In the genomic region with DNA sequence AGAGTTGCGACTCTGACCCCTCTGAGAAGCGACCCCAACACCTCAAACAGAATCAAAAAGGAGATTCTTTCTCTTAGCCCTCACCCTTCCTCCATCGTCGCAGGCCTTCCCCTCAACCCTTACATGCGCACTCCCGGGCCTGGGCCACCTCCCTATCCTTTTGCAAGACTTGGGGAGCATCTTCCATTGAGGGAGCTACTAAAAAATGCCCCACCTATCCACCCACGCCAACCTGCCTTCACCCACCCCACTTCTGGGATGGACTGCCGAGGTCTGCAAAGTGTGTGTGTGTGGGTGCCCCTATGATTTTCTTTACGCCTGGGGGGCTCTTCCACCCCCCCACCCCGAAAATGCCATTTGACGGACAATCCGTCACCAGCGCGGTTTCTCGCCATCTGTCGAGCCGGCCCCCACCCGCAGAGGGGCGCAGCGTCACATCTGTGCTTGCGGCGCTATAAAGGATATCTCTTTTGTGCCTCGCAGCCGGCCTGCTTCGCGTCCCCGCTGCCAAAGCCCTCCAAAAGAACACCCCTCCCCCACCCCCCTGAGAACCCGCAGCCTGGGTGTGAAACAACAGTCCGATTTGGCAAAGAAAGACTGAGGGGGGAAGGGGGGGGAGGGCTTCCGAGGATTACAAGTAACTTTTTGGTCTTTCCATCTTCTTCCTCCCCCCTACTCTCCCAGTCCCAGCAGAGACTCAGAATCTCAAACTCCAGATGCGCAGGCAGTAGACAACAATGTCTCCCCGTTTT, we compare ENCODE assay signal across 9 mouse cellular contexts. TPM values are rescaled to one million over a fixed set of nuclear protein-coding genes. Genes with fewer than 3 reads are reported as not detected.
A peak's percentile ranks its signal among the peaks of the same experiment; 100 is the strongest.
DNase-seq lines count a peak whose midpoint lies in the region; ATAC-seq and TF ChIP-seq lines count a peak whose summit lies in the region.
"Had no signal": no experiment of that assay in that cellular context is flagged by ENCODE, and none has a peak within 500 bp of the region (broad histone marks: within the 10 kb centered on the region; RNA-seq: fewer than 3 reads in every experiment).

No protein-coding gene starts in this region.

- WGBS in midbrain, embryonic 14.5 days = under 1% methylated on average over 32 of the region's 32 CpGs

- H3K27me3 ChIP-seq in midbrain, embryonic 14.5 days (ENCODE audit: control insufficient read depth, insufficient read depth, low read length) = no peaks in the 10 kb centered on the region

- no peak for TF ChIP-seq CTCF in brain, embryonic 14.5 days (IDR thresholded peaks at IDR 0.05; ENCODE audit: borderline replicate concordance, extremely low read depth, insufficient read depth, insufficient read length)

- no peak for TF ChIP-seq POLR2A in brain, embryonic 14.5 days (IDR thresholded peaks at IDR 0.05; ENCODE audit: borderline replicate concordance, extremely low read depth, insufficient read depth, insufficient read length, poor library complexity, severe bottlenecking)

- no peaks in the 10 kb centered on the region for H3K9me3 ChIP-seq in midbrain, embryonic 14.5 days (ENCODE audit: control insufficient read depth, low read length)
- H3K9me3 ChIP-seq: liver, embryonic 15.5 days had no signal

- peak overlapping the region; percentile 90 for H3K9ac ChIP-seq in midbrain, embryonic 14.5 days (replicated peaks; ENCODE audit: low read length)
- H3K9ac ChIP-seq: liver, embryonic 15.5 days had no signal

- peaks cover 27% of the 10 kb centered on the region for H3K4me1 ChIP-seq in midbrain, embryonic 14.5 days (ENCODE audit: control insufficient read depth, insufficient read depth, low read length)
- H3K4me1 ChIP-seq: liver, embryonic 15.5 days had no signal

- DNase-seq in cerebellum, adult 11 months = no peak
- DNase-seq in brain, embryonic 14.5 days (ENCODE audit: low read depth) = peak; percentile 96
- DNase-seq in frontal cortex, postnatal 36 days (ENCODE audit: low spot score in 2 of 2) = peak; percentile 24 to 28
- DNase-seq in midbrain, embryonic 14.5 days = peak; percentile 88
- no peak for DNase-seq in thymus, postnatal 14 days
- DNase-seq in adipocyte (ENCODE audit: low spot score) = no peak

- ATAC-seq in cerebellum, adult (ENCODE audit: insufficient number of reproducible peaks, low FRiP score, low TSS enrichment) = peak; percentile 39; the same call in 1 of the 2 replicates
- peak; percentile 78 for ATAC-seq in midbrain, embryonic 14.5 days (ENCODE audit: low FRiP score, low TSS enrichment)
- no peak for ATAC-seq in CD4-positive, CD25-positive, alpha-beta regulatory T cell, adult 4 months

- no peaks in the 10 kb centered on the region for H3K36me3 ChIP-seq in midbrain, embryonic 14.5 days (ENCODE audit: control insufficient read depth, insufficient read depth, low read length)
- H3K36me3 ChIP-seq: liver, embryonic 15.5 days had no signal

- H3K4me3 ChIP-seq in midbrain, embryonic 14.5 days (replicated peaks; ENCODE audit: low read depth, low read length) = peak overlapping the region; percentile 80
- H3K4me3 ChIP-seq: liver, embryonic 15.5 days had no signal

- peak overlapping the region; percentile 78 for H3K4me2 ChIP-seq in midbrain, embryonic 14.5 days (ENCODE audit: low read length)
- H3K4me2 ChIP-seq: liver, embryonic 15.5 days had no signal

- H3K27ac ChIP-seq in midbrain, embryonic 14.5 days (replicated peaks; ENCODE audit: low read depth, low read length) = peak overlapping the region; percentile 89
- H3K27ac ChIP-seq: liver, embryonic 15.5 days had no signal

RNA-seq across cellular contexts. Expression of a gene that starts 0.6 kb away (rescaled TPM):
- polyA plus RNA-seq in brain, embryonic 14.5 days (2012; rRNA removed) = 33.3 and 42.0 TPM in 2 replicates
- polyA plus RNA-seq in midbrain, embryonic 14.5 days (2014; fragmentation: Nextera tagmentation; extraction: Ambion mirVana) = 21.5 and 22.6 TPM in 2 replicates
- polyA plus RNA-seq in CD4-positive, CD25-positive, alpha-beta regulatory T cell, adult 4 months (2017; shearing (Covaris generic)) = under 1 TPM in 1 of 2 experiments, not detected in 1; 1.00 TPM

Comparison
In these comparisons a context has a peak if more than half of its experiments do, and no peak if none do; other contexts are left out.
1. DNase-seq: peak in brain, embryonic 14.5 days (single experiment), frontal cortex, postnatal 36 days (2 of 2) and midbrain, embryonic 14.5 days (single experiment); none in cerebellum, adult 11 months (single experiment), thymus, postnatal 14 days (single experiment) and adipocyte (single experiment).
2. RNA of a gene that starts 0.6 kb away (polyA plus RNA-seq): 33.3 to 42.0 TPM in brain, embryonic 14.5 days and 21.5 to 22.6 TPM in midbrain, embryonic 14.5 days; 1.00 TPM in CD4-positive, CD25-positive, alpha-beta regulatory T cell, adult 4 months; every median in the first group is over 10 times any median in the second.